Comparison of ENCODE assay signal across 28 mouse cellular contexts in genomic region chr1:118419399-118419798, GRCm38 (mm10).
"Had no signal": no experiment of that assay in that cellular context is flagged by ENCODE, and none has a peak within 500 bp of the region (broad histone marks: within the 10 kb centered on the region; RNA-seq: fewer than 3 reads in every experiment).

No protein-coding gene starts in this region.

- H3K4me1 ChIP-seq: embryonic facial prominence, embryonic 12.5 days; forebrain, embryonic 12.5 days; forebrain, embryonic 13.5 days had no signal

- DNase-seq: cerebellum, adult 2 months; cerebellum, adult 8-10 months; cerebellum, adult 9-10 months; cerebellum, adult 9-11 months; cerebellum, postnatal 10 days; cerebellum, postnatal 14 days; cerebellum, postnatal 25 days; cerebellum, postnatal 36 days; embryo, embryonic 11 days; forebrain, postnatal 0 days; gastrocnemius, adult 2 months; gastrocnemius, postnatal 10 days; gastrocnemius, postnatal 14 days; gastrocnemius, postnatal 25 days; gastrocnemius, postnatal 36 days; heart, adult 11 months; heart, adult 18-20 months had no signal

- H3K27me3 ChIP-seq: embryonic facial prominence, embryonic 12.5 days; embryonic facial prominence, embryonic 13.5 days; embryonic facial prominence, embryonic 15.5 days; forebrain, embryonic 12.5 days; forebrain, embryonic 13.5 days; forebrain, embryonic 15.5 days had no signal

- H3K27ac ChIP-seq: embryonic facial prominence, embryonic 10.5 days; embryonic facial prominence, embryonic 12.5 days; embryonic facial prominence, embryonic 13.5 days; embryonic facial prominence, embryonic 15.5 days; forebrain, embryonic 10.5 days; forebrain, embryonic 12.5 days; forebrain, embryonic 13.5 days; forebrain, embryonic 15.5 days; gastrocnemius, adult 2 months had no signal

- H3K9me3 ChIP-seq: embryonic facial prominence, embryonic 10.5 days; embryonic facial prominence, embryonic 12.5 days; embryonic facial prominence, embryonic 13.5 days; embryonic facial prominence, embryonic 15.5 days; forebrain, embryonic 10.5 days; forebrain, embryonic 12.5 days; forebrain, embryonic 13.5 days; forebrain, embryonic 15.5 days had no signal

- H3K9ac ChIP-seq: embryonic facial prominence, embryonic 12.5 days; embryonic facial prominence, embryonic 13.5 days; embryonic facial prominence, embryonic 15.5 days; forebrain, embryonic 12.5 days; forebrain, embryonic 13.5 days; forebrain, embryonic 15.5 days; forebrain, postnatal 0 days had no signal

- H3K4me3 ChIP-seq: embryonic facial prominence, embryonic 10.5 days; embryonic facial prominence, embryonic 12.5 days; embryonic facial prominence, embryonic 13.5 days; embryonic facial prominence, embryonic 15.5 days; erythroblast, embryonic 14.5 days; forebrain, embryonic 10.5 days; forebrain, embryonic 12.5 days; forebrain, embryonic 13.5 days; forebrain, embryonic 15.5 days; gastrocnemius, adult 2 months had no signal

- H3K4me2 ChIP-seq: embryonic facial prominence, embryonic 12.5 days; embryonic facial prominence, embryonic 13.5 days; embryonic facial prominence, embryonic 15.5 days; forebrain, embryonic 12.5 days; forebrain, embryonic 13.5 days; forebrain, embryonic 15.5 days had no signal

- ATAC-seq: forebrain, embryonic 13.5 days; forebrain, embryonic 14.5 days; forebrain, embryonic 15.5 days; forebrain, embryonic 16.5 days; forebrain, postnatal 0 days had no signal
